Mouse (Mus musculus): ENCODE results near the gene Iqcn. TPM values are rescaled to one million over a fixed set of nuclear protein-coding genes. Genes with fewer than 3 reads are reported as not detected.

Gene Iqcn
- total RNA-seq, 2 experiments from 2014 or later = not detected

DNA sequence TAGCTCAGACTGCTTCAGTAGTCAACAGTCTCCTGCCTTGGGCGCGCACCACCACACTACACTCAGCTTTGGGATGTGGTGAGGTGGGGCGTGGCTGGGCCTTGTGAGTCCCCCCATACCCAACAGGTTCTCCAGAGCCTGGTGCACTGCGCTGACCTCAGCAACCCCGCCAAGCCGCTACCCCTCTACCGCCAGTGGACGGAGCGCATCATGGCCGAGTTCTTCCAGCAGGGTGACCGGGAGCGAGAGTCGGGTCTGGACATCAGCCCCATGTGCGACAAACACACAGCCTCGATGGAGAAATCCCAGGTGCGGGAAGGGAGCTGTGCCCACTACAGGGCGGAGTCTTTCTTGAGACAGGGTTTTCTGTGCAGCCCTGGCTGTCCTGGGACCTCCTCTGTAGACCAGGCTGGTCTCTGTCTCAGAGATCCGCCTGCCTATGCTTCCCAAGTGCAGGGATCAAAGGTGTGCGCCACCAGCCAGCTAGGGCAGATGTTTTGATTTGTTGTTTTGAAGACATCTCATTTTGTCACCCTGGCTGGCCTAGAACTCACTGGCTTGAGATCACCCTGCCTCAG, 45.9 kb downstream of the Iqcn start:
- DNase-seq (ENCODE audit: low spot score) = no peak
- intact Hi-C loops (cut with DNase I) = no loop called here

DNA sequence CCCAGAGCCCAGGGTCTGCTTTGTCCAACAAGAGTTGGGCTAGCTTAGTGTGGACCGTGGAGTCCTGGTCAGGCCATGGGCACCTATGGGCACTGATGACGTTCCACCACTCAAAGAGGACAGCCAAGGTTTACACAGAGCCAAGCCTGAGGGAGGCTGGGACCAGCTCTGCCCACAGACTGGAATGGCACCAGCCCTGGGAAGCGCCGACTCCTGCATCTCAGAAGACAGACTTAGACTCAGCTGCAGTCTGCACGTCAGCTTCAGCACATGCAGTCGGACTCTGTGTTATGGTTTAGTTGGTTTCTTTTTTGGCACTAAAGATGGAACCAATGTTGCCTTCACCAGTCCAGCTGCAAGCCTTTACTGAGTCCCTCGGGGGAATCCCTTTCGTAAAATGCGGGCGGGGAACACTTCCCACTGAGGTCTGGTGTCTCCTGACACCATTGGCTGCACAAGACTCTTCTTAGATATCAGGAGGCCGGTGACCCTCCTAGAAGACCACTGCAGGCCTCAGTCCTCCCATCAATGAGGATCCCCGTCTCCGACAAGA, 46.9 kb downstream of the Iqcn start:
- peak; percentile 16 for DNase-seq (ENCODE audit: low spot score)

DNA sequence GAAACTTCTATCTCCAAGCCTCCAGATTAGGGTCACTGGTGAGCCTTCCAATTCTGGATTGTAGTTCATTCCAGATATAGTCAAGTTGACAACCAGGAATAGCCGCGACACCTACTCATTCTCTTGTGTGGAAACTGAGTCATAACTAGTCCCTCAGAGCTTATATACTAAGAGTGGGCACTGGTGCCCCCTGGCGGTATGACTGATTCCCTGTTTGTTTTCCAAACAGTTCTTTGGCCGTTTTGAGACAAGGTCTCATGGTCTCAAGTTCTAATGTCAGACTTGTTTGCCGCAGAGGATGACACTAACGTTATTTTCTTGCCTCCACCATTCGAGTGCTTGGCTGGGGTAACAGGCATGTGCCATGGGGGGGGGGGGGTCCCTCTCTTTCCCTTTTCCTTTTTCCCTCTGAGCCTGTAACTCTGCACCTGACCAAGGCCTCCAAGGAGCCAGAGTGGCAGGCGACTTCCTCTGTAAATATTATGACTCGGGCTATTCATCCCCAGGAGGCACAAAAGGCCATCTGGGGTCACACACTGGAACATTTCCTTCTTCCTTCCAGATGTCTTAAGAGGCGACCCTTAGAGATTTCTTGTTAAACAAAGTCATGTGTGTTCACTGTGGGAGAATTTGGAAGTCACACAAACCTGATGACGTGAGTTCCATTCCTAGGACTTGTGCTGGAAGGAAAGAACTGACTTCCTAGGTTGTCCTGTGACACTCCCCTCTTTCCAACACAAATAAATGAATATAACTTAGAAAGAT, 48.9 kb downstream of the Iqcn start:
- intact Hi-C loops (cut with DNase I) = loop anchor here (1.0 kb wide), 1 partner anchor 31 kb away; no protein-coding TSS in a partner anchor
- peak; percentile 79 for DNase-seq (ENCODE audit: low spot score)

More for the DNA sequence above, 46.9 kb downstream of the Iqcn start:
- intact Hi-C loops (cut with DNase I) = no loop called here

DNA sequence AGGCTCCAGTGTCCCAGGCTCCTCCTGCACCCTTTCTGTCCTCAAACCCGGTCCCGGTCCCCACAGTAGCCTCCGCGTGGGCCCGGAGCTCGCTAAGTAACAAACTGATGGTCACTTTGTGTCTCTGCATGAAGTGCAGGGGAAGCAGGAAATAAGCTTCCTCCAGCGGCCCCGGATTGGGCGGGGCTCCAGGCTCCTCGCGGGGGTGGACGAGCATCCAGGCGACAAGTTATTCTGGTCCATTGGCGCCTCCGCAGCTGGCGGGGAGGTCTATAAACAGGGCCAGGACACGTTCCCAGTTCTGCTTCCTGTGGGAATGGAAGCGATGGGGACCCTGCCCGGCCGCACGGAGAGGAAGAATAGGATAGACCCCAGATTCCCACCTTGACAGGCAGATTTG, 49.9 kb downstream of the Iqcn start:
- peak; percentile 93 for DNase-seq (ENCODE audit: low spot score)
- intact Hi-C loops (cut with DNase I) = no loop called here

DNA sequence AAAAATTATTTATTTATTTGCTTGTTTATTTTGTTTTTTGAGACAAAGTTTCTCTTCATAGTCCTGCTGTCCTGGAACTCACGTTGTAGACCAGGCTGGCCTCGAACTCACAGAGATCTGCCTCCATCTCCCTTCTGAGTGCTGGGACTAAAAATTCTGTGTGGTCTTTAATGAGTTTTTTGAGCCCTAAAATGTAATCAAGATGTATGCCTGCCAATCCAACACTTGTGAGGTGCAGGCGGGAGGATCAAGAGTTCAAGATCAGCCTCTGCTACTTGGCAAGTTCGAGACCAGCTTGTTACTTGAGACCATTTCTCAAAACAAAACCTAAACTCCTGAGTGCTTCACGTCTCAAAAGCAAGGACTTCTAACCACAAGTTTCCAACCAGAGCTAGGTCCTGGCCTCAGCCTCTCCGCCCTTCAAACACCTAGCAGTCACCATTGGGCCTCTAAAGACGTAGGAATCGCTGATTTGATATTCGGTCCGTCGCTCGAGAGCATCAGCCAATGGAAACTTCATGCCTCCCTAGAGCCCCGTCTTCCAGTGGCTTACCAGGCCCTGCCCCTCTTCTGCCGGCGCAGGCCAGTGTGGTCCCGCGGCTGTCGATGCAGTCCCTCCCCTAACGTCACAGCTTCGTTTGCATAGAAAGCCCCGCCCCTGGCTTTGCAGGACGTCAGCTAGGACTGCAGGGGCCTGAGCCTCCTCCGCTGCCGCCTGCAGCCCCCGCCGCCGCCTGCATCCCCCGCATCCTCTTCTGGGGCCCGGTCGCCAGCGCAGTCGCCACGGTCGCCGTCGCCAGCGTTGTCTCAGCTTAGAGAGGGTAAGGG, 51.0 kb downstream of the Iqcn start, which contains the start of gene Rab3a:
Rab3a (plus strand) TSS at position 637 of the 828 bp plus-strand sequence.
- intact Hi-C loops (cut with DNase I) = no loop called here
- peak; percentile 98 for DNase-seq (ENCODE audit: low spot score)

DNA sequence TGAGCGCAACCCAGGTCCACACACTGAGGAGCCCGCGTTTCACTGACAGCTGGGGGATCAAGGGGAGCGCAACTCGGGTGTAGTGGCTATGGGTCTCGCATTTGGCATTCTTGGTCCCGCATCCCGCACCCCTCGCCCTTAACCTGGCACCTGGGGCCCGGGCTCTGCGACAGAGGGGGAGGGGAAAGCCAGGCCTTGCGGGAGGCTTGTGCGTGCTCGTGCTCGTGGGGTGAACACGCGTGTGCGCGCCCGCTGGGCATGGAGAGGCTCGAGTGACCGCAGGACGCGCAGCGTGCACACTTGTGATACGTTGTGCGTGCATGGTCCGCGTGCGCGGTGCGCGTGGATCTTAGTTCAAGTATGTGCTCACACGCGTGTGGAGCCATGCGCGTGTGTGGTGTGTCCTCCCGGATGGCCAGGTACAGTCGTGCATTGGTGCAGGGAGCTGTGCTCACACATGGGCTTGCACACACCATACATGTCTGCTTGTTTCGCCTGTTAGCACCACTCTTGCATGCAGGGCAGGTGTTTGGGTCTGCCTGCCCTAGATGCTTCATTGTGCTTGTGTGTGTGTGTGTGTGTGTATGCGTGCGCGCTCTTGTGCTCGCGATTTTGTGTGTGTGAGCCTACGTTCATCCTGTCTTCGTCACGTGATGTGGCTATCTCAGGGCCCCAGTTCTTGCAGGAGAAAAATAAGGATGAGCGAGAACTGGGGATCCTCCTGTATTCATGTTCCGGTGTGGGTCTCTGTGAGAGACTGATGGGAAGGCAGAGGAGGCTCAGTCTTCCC, 51.8 kb downstream of the Iqcn start:
- intact Hi-C loops (cut with DNase I) = loop anchor here (5.0 kb wide), 1 partner anchor 143 kb away; no protein-coding TSS in a partner anchor
- DNase-seq (ENCODE audit: low spot score) = no peak

DNA sequence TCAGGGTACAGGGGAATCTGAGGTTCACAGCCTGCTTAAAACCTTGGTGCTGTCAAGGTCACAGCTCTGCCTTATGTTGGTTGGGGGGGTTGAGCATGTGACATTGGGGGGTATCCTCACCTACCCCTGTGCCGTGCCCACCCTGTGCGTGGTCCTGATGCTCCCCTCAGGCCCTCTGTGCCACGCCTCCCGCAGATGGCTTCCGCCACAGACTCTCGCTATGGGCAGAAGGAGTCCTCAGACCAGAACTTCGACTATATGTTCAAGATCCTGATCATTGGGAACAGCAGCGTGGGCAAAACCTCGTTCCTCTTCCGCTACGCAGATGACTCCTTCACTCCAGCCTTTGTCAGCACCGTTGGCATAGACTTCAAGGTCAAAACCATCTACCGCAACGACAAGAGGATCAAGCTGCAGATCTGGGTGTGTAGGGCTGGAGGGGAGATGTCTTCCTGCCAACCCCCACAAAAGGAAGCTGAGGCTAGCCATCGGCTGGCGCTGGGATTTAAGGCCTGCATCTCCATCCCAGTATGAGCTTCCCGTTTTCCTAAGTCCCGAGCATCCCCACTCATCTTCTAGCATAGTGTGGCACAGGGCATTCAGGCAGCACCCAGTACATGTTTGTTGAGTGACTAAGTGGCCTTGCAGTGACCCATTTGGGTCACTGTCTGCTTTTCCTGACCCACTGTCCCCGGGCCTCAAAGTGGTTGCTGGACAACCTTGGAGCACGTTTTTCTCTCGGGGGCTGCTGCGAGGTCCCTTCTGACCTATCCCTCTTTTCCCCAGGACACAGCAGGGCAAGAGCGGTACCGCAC, 52.6 kb downstream of the Iqcn start:
- DNase-seq (ENCODE audit: low spot score) = no peak

DNA sequence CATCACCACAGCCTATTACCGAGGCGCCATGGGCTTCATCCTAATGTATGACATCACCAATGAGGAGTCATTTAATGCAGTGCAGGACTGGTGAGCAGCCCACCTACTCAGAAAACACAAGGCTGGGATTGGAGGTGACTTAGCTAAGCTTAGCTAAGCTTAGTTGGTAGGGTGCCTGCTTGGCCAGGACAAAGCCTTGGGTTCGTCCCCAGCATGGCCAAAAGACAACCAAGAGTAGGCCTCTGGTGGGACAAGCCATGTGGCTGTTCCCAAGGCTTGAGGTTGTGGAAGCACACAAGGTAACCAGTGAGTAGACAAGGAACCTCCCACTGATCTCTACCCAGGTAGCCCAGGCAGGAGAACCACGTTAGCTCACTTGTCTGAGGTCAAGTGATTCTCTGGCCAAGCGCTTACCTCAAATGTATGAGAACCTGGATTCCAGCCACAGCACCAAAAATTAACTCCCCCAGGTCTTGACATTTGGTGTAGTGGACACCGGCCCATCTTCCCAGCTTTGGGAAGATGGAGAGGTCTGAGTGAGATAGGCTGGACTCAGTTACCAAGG, 53.3 kb downstream of the Iqcn start:
- intact Hi-C loops (cut with DNase I) = loop anchor here (5.0 kb wide), 1 partner anchor 144 kb away; no protein-coding TSS in a partner anchor
- DNase-seq (ENCODE audit: low spot score) = no peak

More for the DNA sequence above, 52.6 kb downstream of the Iqcn start:
- intact Hi-C loops (cut with DNase I) = loop anchor here (5.0 kb wide), 1 partner anchor 144 kb away; no protein-coding TSS in a partner anchor

DNA sequence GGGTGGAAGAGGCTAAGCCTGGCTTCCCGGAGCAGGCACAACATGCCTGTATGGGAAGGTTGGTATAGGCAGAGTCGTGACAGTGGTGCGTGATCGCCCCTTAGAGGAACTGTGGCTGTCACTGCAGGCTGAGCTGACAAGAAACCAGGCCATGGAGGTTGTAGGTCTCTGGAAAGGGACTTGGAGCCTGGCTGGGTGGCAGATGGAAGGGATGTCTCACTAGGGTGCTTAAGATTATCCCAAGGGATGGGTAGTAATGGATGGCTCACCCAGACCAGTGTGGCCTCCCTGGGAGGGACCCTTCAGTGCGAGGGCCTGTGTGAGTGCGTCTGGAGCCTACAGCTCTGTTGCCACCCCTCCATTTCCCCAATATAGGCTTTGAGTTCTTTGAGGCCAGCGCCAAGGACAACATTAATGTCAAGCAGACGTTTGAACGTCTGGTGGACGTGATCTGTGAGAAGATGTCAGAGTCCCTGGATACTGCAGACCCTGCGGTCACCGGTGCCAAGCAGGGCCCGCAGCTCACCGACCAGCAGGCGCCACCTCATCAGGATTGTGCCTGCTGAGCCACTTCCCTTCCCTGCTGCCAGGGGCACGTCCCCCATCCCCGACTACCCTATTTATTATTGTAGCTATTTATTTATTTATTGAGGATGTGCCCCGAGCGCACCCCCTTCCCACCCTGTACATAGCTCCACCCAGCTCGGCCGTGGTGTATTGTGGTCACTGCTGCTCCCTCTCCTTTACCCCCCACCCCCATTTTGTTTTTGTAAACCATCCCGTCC, 54.5 kb downstream of the Iqcn start:
- intact Hi-C loops (cut with DNase I) = loop anchor here (5.0 kb wide), 1 partner anchor 145 kb away; no protein-coding TSS in a partner anchor

DNA sequence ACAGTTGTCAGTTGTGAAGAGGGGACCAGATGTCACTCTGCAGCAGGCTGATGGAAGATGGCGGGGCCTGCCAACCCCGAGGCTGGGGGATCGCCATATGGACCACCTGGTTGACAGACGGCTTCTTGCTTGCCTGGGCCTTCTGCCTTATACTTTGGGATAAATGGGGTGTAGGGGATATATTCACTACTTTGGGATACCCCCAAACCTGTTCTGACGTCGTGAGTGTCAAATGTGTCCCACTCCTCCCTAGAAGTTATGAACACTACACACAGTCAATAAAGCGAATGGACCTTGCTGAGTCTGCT, 55.0 kb downstream of the Iqcn start:
- intact Hi-C loops (cut with DNase I) = loop anchor here (5.0 kb wide), 1 partner anchor 146 kb away; no protein-coding TSS in a partner anchor
- DNase-seq (ENCODE audit: low spot score) = no peak

More for the DNA sequence above, 54.5 kb downstream of the Iqcn start:
- DNase-seq (ENCODE audit: low spot score) = no peak

DNA sequence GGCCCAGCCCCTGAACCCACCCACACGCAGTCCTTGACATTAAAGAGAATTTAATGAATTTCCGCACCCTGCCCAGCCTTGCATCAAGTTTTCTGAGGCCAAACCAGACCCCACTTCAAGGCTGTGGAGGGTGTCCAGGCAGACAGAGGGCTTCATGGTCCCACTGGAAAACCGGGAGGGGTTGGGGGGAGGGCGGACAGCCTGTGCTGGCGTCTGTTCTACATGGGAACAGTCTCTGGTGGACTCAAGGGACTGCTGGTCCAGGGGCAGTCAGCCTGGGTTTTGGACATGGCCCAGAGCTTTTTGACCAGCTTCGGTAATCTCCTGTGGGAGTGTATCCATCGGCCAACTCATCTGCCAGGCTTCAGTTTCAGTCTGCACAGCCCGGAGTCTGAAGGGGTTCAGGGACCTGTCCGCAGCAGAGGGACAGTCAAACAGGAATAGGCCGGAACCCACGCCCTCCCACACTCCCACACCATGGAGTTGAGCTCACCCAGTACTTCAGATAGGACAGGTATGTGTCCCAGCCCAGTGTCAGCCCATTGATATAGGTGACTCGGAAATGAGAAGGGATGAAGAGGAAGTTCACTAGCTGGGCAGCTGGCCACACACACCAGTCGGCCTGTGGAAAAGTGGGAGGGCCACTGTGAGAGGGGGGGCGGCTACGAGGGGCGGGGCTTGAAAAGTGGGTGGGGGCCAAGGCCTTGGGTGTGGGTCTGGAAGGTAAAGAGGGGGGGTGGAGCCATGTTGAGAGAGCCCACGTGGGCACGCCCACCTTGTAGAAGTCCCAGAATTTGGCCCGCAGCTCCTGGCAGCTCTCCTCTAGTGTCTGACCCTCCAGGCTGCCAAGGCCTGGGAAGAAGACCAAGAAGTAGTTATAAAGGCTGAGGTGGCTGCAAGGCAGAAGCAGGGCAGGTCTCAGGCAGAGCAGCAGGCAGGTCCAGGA, 55.6 kb downstream of the Iqcn start:
- no peak for DNase-seq (ENCODE audit: low spot score)
- intact Hi-C loops (cut with DNase I) = loop anchor here (5.0 kb wide), 1 partner anchor 147 kb away; no protein-coding TSS in a partner anchor

DNA sequence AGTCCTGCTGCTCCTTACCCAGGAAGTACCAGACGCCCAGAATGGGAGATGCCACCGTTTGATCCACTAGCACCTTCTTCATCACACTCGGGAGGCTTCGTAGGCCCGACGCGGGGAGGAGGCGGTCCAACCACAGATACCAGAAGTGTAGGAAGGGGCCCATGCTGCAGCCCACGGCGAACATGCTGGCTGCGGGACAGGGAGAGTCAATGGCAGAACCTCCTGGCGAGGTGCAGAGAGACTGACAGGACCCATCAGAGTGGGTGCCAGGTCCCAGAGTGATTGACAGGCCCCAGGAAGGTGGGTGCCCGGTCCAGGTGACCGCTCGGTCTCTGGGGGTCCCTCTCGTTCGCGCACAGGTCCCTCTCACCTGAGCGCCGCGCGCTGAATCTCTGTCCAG, 57.1 kb downstream of the Iqcn start:
- no peak for DNase-seq (ENCODE audit: low spot score)
- intact Hi-C loops (cut with DNase I) = loop anchor here (10.0 kb wide), 1 partner anchor 226 kb away; the partner anchor contains the start of gene Ell

DNA sequence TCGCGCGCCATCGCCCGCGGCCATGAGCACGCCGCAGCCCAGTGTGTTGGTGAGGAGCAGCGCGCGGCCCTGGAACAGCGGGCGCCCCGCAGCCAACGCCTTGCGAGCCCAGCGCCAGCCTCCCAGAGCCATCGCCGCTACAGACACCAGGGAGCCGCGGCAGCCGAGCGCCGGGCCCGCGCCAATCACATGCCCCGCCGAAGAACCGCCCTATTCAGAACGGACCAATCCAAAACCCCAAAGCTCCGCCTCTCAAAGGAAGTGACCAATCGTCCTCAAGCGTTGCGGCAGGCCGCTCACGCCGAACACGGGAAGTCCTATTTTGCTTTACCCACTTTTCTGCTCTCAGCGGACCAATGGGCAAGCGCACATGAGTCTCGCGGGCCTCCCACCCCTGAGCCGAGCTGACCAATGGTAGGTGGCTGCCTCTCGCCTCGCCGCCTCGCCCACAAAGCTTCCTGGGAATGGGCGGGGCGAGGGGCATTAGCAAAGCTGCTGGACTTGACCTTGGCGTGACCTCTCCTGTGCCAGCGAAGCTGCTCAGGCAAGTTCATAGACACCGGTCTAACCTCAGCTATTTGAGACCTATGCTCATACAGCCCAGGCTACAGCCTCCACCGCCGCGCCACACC, 57.6 kb downstream of the Iqcn start, which contains the start of gene Mpv17l2:
Mpv17l2 (minus strand) TSS at position 172 of the 632 bp plus-strand sequence.
- intact Hi-C loops (cut with DNase I) = loop anchor here (10.0 kb wide), 1 partner anchor 226 kb away; the partner anchor contains the start of gene Ell
- DNase-seq (ENCODE audit: low spot score) = peak; percentile 96

DNA sequence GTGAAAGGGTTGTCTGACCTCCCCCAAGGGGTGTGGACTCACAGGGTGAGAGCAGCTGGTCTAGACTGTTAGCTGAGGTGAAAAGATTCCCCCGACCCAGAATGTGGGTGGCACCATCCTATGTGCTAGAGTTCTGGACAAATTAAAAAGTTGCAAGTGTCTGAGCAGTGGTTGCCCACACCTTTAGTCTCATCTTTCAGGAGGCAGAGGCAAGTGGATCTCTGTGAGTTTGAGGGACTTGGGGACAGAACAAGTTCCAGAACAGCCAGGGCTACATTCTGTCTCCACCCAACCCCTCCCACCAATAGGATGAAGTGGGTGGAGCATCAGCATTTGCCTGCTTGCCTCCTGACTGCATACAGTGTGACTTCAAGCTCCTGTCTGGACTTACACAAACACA, 58.9 kb downstream of the Iqcn start:
- no peak for DNase-seq (ENCODE audit: low spot score)
- intact Hi-C loops (cut with DNase I) = loop anchor here (10.0 kb wide), 1 partner anchor 227 kb away; the partner anchor contains the start of gene Ell

DNA sequence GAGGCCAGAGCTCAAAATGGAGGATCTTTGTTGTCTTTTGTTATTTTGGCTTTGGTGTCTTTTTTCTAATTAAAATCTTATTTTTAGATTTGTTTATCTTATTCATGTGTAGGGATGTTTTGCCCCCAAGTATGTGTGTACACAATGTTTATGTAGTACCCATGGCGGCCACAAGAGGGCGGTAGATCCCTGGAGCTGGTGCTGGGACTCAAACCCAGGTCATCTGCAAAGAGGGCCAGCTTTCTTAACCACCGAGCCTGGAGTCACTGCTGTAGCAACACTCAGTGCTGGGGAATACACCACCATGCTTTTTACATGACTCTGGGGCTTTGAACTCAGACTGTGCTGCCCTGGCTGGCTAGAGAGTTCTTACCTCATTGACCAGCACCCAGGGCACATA, 60.1 kb downstream of the Iqcn start:
- no peak for DNase-seq (ENCODE audit: low spot score)
- intact Hi-C loops (cut with DNase I) = loop anchor here (10.0 kb wide), 1 partner anchor 229 kb away; the partner anchor contains the start of gene Ell

Data from heart, postnatal 25 days (tissue).